Mouse (Mus musculus): Measurements from ENCODE around the gene Uchl3. TPM values are rescaled to one million over a fixed set of nuclear protein-coding genes. Genes with fewer than 3 reads are reported as not detected.

Uchl3 gene
- total and polyA plus RNA-seq, 2 experiments from 2014 or later = 43.5 to 241 TPM

GRCm38 (mm10) chr14:101707088-101707487 is 53.3 kb downstream of the Uchl3 start:
- H3K9ac ChIP-seq (replicated peaks; ENCODE audit: low read length) = no peak overlapping the region
- H3K9me3 ChIP-seq (ENCODE audit: low read length) = no peaks in the 10 kb centered on the region
- no peak for TF ChIP-seq CTCF (IDR thresholded peaks at IDR 0.05; ENCODE audit: low read depth)
- H3K4me1 ChIP-seq (ENCODE audit: insufficient read depth, low read length) = no peaks in the 10 kb centered on the region
- H3K27ac ChIP-seq = no peak overlapping the region
- 84% methylated on average over 5 of the region's 5 CpGs for WGBS
- ATAC-seq (no peak), DNase-seq (ENCODE audit: low spot score) (no peak)
- H3K4me2 ChIP-seq (ENCODE audit: low read depth, low read length) = no peak overlapping the region
- H3K36me3 ChIP-seq (ENCODE audit: insufficient read depth, low read length) = no peaks in the 10 kb centered on the region
- H3K4me3 ChIP-seq (ENCODE audit: low read length) = no peak overlapping the region
- no peaks in the 10 kb centered on the region for H3K27me3 ChIP-seq (ENCODE audit: insufficient read depth, low read length)

DNA sequence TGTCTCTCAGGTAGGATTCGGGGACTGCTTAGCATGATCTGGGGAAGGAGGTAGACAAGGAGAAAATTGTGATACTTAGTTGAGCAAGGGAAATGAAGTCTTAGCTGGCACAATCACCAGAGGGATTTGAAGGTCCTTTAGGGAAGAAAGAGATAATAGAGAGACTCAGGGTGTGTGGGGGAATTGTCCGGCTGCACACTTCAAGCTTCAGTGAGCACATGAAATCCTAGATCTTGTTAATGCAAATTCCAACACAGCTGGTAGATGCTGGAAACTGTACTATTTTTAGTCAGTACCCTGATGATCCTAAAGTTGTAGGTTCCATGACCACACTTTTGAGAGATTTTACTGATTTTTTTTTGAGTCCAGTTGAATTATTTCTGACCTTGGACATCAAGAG is 60.6 kb downstream of the Uchl3 start:
- no peaks in the 10 kb centered on the region for H3K4me1 ChIP-seq (ENCODE audit: insufficient read depth, low read length)
- H3K9me3 ChIP-seq (ENCODE audit: low read length) = no peaks in the 10 kb centered on the region
- ATAC-seq (no peak), DNase-seq (ENCODE audit: low spot score) (no peak)
- no peak overlapping the region for H3K4me2 ChIP-seq (ENCODE audit: low read depth, low read length)
- no peak overlapping the region for H3K4me3 ChIP-seq (ENCODE audit: low read length)
- H3K27me3 ChIP-seq (ENCODE audit: insufficient read depth, low read length) = no peaks in the 10 kb centered on the region
- TF ChIP-seq CTCF (IDR thresholded peaks at IDR 0.05; ENCODE audit: low read depth) = no peak
- no peak overlapping the region for H3K9ac ChIP-seq (replicated peaks; ENCODE audit: low read length)
- H3K36me3 ChIP-seq (ENCODE audit: insufficient read depth, low read length) = no peaks in the 10 kb centered on the region
- WGBS = 58% methylated on average over 2 of the region's 2 CpGs
- no peak overlapping the region for H3K27ac ChIP-seq

- peaks cover 10% of the 10 kb centered on the region; the same call in 1 of the 2 replicates for H3K27me3 ChIP-seq (ENCODE audit: insufficient read depth, low read length)
- WGBS = under 1% methylated on average over 50 of the region's 51 CpGs
- H3K27ac ChIP-seq = no peak within 1 kb of the TSS
- peaks cover 8% of the 10 kb centered on the region; the same call in 1 of the 2 replicates for H3K4me1 ChIP-seq (ENCODE audit: insufficient read depth, low read length)
- peak within 1 kb of the TSS; percentile 97 for H3K4me2 ChIP-seq (ENCODE audit: low read depth, low read length)
- ATAC-seq = peak; percentile 62
- no peaks in the 10 kb centered on the region for H3K9me3 ChIP-seq (ENCODE audit: low read length)
- H3K9ac ChIP-seq (replicated peaks; ENCODE audit: low read length) = peak within 1 kb of the TSS; percentile 46
- H3K4me3 ChIP-seq (ENCODE audit: low read length) = peak within 1 kb of the TSS; percentile 67
- H3K36me3 ChIP-seq (ENCODE audit: insufficient read depth, low read length) = no peaks in the 10 kb centered on the region
- TF ChIP-seq CTCF (IDR thresholded peaks at IDR 0.05; ENCODE audit: low read depth) = peak; percentile 25
- peak; percentile 31 for DNase-seq (ENCODE audit: low spot score)
Measured at GRCm38 (mm10) chr14:101729237-101729971, 75.6 kb downstream of the Uchl3 start, which contains the start of the genes Gm9922 and Lmo7. Gene Gm9922, minus strand, starts transcription at chr14:101729814. Gene Lmo7, plus strand, starts transcription at chr14:101729957.

DNA sequence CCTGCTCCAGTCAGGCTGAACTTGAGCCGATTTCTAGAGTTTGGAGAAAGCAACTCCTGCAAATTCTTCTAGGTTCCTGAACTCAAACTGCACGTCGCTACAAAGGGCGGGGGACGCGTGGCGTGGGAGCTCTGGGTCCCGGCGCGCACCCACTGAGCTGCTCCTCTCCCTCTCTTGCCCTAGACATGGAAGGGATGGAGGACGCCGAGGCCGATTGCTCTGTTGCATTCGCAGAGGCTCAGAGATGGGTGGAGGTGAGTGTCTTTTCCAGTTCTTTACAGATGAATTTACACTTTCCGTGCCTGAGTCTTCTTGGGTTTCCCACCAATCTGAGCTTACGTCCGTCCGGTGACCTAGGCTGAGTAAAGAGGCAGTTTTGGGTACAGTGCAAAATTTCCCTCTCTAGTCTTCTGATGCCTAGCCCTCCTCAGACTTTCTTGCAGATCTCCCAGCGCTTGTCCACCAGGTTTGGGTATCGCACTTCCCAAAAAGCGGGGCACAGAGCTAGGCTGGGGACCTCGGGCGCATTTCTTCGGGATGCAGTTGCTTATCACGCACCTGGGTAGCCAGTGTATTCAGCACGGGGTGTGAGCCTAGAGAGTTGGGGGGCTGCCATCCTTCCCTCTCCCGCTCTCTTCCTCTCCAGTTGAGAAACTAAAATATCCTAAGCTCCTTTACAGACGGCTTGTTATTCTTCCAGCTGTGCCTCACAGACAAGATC is 76.4 kb downstream of the Uchl3 start:
- under 1% methylated on average over 28 of the region's 28 CpGs for WGBS
- Histone ChIP-seq H3K27ac (no peak overlapping the region), H3K4me2 (ENCODE audit: low read depth, low read length) (peak overlapping the region; percentile 97), H3K27me3 (ENCODE audit: insufficient read depth, low read length) (peaks cover 10% of the 10 kb centered on the region; the same call in 1 of the 2 replicates), H3K4me1 (ENCODE audit: insufficient read depth, low read length) (peaks cover 8% of the 10 kb centered on the region; the same call in 1 of the 2 replicates), H3K9me3 (ENCODE audit: low read length) (no peaks in the 10 kb centered on the region), H3K36me3 (ENCODE audit: insufficient read depth, low read length) (no peaks in the 10 kb centered on the region), H3K4me3 (ENCODE audit: low read length) (peak overlapping the region; percentile 67), H3K9ac (replicated peaks; ENCODE audit: low read length) (peak overlapping the region; percentile 46; the same call in 1 of the 2 replicates)
- DNase-seq (ENCODE audit: low spot score) (no peak), ATAC-seq (peak; percentile 55)
- TF ChIP-seq CTCF (IDR thresholded peaks at IDR 0.05; ENCODE audit: low read depth) = no peak

DNA sequence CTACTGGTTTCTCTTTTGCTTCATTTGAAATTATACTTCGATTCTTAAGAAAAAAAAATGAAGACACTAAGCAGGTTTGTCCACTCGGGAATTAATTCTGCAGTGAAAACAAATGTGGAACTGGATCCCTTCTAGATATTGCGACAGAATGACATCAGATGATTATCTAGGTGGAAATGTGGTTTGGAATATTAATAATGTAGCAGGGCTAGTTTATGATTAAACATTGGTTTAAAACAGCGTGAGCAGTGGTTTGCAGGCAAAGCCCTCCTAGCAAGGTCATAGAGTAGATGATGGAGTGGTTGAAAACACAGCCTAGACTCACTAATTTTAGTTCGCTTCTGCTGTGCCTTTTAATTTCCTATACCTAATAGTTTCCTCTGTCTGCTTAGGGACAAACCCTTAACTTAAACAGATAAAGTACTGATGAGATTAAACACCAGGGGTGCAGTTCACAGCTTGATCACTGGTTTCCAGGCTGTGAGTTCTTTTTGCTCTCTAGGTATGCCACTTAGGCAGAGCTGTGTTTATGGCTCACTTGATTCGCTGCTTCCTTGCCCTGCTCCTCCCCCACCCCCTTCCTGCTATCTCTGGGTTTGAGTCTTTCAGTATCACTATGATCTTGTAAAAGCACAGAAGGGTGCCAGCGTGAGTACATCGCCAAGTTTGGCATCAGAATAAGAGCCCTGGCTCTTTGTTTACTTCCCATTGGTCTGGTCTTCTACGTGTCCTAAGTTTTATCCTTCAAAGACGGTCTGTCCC is 80.0 kb downstream of the Uchl3 start:
- Histone ChIP-seq H3K9me3 (ENCODE audit: low read length) (no peaks in the 10 kb centered on the region), H3K27me3 (ENCODE audit: insufficient read depth, low read length) (peaks cover 10% of the 10 kb centered on the region; the same call in 1 of the 2 replicates), H3K36me3 (ENCODE audit: insufficient read depth, low read length) (no peaks in the 10 kb centered on the region), H3K4me3 (ENCODE audit: low read length) (no peak overlapping the region), H3K9ac (replicated peaks; ENCODE audit: low read length) (no peak overlapping the region), H3K27ac (no peak overlapping the region), H3K4me1 (ENCODE audit: insufficient read depth, low read length) (peaks cover 8% of the 10 kb centered on the region; the same call in 1 of the 2 replicates), H3K4me2 (ENCODE audit: low read depth, low read length) (no peak overlapping the region)
- ATAC-seq (no peak), DNase-seq (ENCODE audit: low spot score) (no peak)
- no peak for TF ChIP-seq CTCF (IDR thresholded peaks at IDR 0.05; ENCODE audit: low read depth)
- WGBS = 33% methylated on average over 10 of the region's 10 CpGs

DNA sequence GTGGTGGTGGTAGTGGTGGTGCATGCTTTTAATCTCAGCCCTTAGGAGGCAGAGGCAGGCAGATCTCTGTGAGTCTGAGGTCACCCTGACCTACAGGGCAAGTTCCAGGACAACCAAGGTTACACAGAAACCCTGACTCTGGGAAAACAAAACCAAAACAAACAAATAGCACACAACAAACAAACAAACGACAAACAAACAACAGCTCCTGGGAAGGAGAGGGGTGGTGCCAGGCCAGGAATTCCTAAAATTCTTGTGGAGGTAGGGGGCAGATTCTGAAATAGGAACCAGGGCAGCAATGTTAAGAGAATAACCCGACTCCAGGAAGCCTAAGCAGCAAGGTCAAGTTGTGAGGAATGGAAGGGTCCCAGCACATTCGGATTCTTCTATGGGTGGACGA is 83.7 kb downstream of the Uchl3 start:
- no peak overlapping the region for H3K9ac ChIP-seq (replicated peaks; ENCODE audit: low read length)
- DNase-seq (ENCODE audit: low spot score) (no peak), ATAC-seq (no peak)
- no peaks in the 10 kb centered on the region for H3K36me3 ChIP-seq (ENCODE audit: insufficient read depth, low read length)
- H3K4me3 ChIP-seq (ENCODE audit: low read length) = no peak overlapping the region
- H3K4me2 ChIP-seq (ENCODE audit: low read depth, low read length) = no peak overlapping the region
- H3K9me3 ChIP-seq (ENCODE audit: low read length) = no peaks in the 10 kb centered on the region
- WGBS = 82% methylated on average over 4 of the region's 4 CpGs
- H3K27me3 ChIP-seq (ENCODE audit: insufficient read depth, low read length) = no peaks in the 10 kb centered on the region
- no peak for TF ChIP-seq CTCF (IDR thresholded peaks at IDR 0.05; ENCODE audit: low read depth)
- no peak overlapping the region for H3K27ac ChIP-seq
- no peaks in the 10 kb centered on the region for H3K4me1 ChIP-seq (ENCODE audit: insufficient read depth, low read length)

Other genes with a start within 250 kb of the Uchl3 start
- gene Tbc1d4, start 44.8 kb upstream of the Uchl3 start, total RNA-seq (2014; rRNA removed) = 25.0 and 29.5 TPM in 2 replicates
- 9.7 and 11.5 TPM in 2 replicates for gene Tbc1d4, start 44.8 kb upstream of the Uchl3 start, polyA plus RNA-seq (2015; fragmentation: Nextera tagmentation; extraction: Ambion mirVana)
- 27.7 and 52.3 TPM in 2 replicates for gene Commd6, start 13.3 kb upstream of the Uchl3 start, total RNA-seq (2014; rRNA removed)
- gene Commd6, start 13.3 kb upstream of the Uchl3 start, polyA plus RNA-seq (2015; fragmentation: Nextera tagmentation; extraction: Ambion mirVana) = 88.5 and 92.2 TPM in 2 replicates
- not detected in 2 replicates for gene Gm9922, start 75.8 kb downstream of the Uchl3 start, total RNA-seq (2014; rRNA removed)
- gene Gm9922, start 75.8 kb downstream of the Uchl3 start, polyA plus RNA-seq (2015; fragmentation: Nextera tagmentation; extraction: Ambion mirVana) = 0.51 and 0.97 TPM in 2 replicates
- gene Lmo7, start 76.0 kb downstream of the Uchl3 start, total RNA-seq (2014; rRNA removed) = 2.9 and 10.6 TPM in 2 replicates
- 2.3 TPM in 2 replicates for gene Lmo7, start 76.0 kb downstream of the Uchl3 start, polyA plus RNA-seq (2015; fragmentation: Nextera tagmentation; extraction: Ambion mirVana)

All from hindbrain, postnatal 0 days (tissue).